Mouse (Mus musculus): Measurements from ENCODE around the gene Olfr94. TPM values are rescaled to one million over a fixed set of nuclear protein-coding genes. Genes with fewer than 3 reads are reported as not detected.

The Olfr94 gene
- total RNA-seq, 2 experiments from 2014 or later, result not detected

Other genes starting within 250 kb of the Olfr94 start
- 100 to 1,000 TPM; 132 to 138 TPM for gene Ppp1r11, start 249.3 kb downstream of the Olfr94 start, total RNA-seq (2021)
- 10 to 100 TPM; 37.6 to 41.3 TPM for gene Znrd1, start 242.4 kb downstream of the Olfr94 start, total RNA-seq (2021)
- gene Znrd1as, start 242.4 kb downstream of the Olfr94 start, total RNA-seq (2021), result 1 to 10 TPM; 6.1 to 8.8 TPM
- gene 2410137M14Rik, start 219.8 kb downstream of the Olfr94 start, total RNA-seq (2021), result not detected
- gene H2-M5, start 211.5 kb downstream of the Olfr94 start, total RNA-seq (2021), result 1 to 10 TPM in 1 of 2 experiments, under 1 TPM in 1; 1.00 to 1.1 TPM
- 10 to 100 TPM; 15.9 to 18.1 TPM for gene Zfp57, start 199.8 kb downstream of the Olfr94 start, total RNA-seq (2021)
- gene Mog, start 177.6 kb downstream of the Olfr94 start, total RNA-seq (2021), result 10 to 100 TPM; 67.6 to 72.6 TPM
- gene Gabbr1, start 155.0 kb downstream of the Olfr94 start, total RNA-seq (2021), result 100 to 1,000 TPM; 688 to 703 TPM
- gene Olfr90, start 112.5 kb downstream of the Olfr94 start, total RNA-seq (2021), result not detected
- not detected for gene Olfr91, start 102.7 kb downstream of the Olfr94 start, total RNA-seq (2021)
- gene Olfr92, start 80.9 kb downstream of the Olfr94 start, total RNA-seq (2021), result not detected
- gene Olfr93, start 39.5 kb downstream of the Olfr94 start, total RNA-seq (2021), result not detected
- gene Ubd, start 7.1 kb downstream of the Olfr94 start, total RNA-seq (2021), result not detected
- not detected for gene Olfr95, start 12.1 kb upstream of the Olfr94 start, total RNA-seq (2021)
- gene Olfr96, start 19.2 kb upstream of the Olfr94 start, total RNA-seq (2021), result not detected
- not detected for gene Olfr97, start 36.3 kb upstream of the Olfr94 start, total RNA-seq (2021)
- not detected for gene Olfr98, start 62.8 kb upstream of the Olfr94 start, total RNA-seq (2021)
- gene H2-M3, start 69.2 kb upstream of the Olfr94 start, total RNA-seq (2021), result 1 to 10 TPM; 1.5 to 2.0 TPM
- not detected for gene Olfr99, start 82.5 kb upstream of the Olfr94 start, total RNA-seq (2021)
- not detected for gene Olfr101, start 103.3 kb upstream of the Olfr94 start, total RNA-seq (2021)
- not detected for gene Olfr102, start 116.1 kb upstream of the Olfr94 start, total RNA-seq (2021)
- gene Olfr103, start 138.7 kb upstream of the Olfr94 start, total RNA-seq (2021), result not detected
- gene Olfr104-ps, start 158.6 kb upstream of the Olfr94 start, total RNA-seq (2021), result not detected
- gene Olfr105-ps, start 178.0 kb upstream of the Olfr94 start, total RNA-seq (2021), result not detected
- gene Olfr106-ps, start 189.4 kb upstream of the Olfr94 start, total RNA-seq (2021), result not detected
- gene Olfr107, start 198.2 kb upstream of the Olfr94 start, total RNA-seq (2021), result not detected
- not detected for gene Olfr108, start 244.5 kb upstream of the Olfr94 start, total RNA-seq (2021)